Mouse (Mus musculus) erythroblast, adult 5-6 weeks (primary cell): ENCODE measurements around the gene Tepp. TPM values are rescaled to one million over a fixed set of nuclear protein-coding genes. Genes with fewer than 3 reads are reported as not detected.

ENCODE experiments used
- ATAC-seq: replicated peaks from 2 replicates; pipeline ENCODE4 v1.8.0; 2016; ENCODE audit warnings: moderate number of reproducible peaks, mild to moderate bottlenecking, moderate TSS enrichment, inconsistent platforms; ENCODE audit not compliant: poor library complexity, low FRiP score, severe bottlenecking
- total RNA-seq, 2 experiments: library from RNA; stranded (forward) in 1 of 2; stranded (reverse) in 1 of 2; fragments of 150-400 nt in 1 of 2; fragments of 200-764, 138-1000 nt in 1 of 2; gene quantifications; 2 replicates each; pipeline versions ENCODE4 v1.2.3 to v1.2.4; 2015 to 2017; ENCODE audit warnings: low replicate concordance in 2 of 2

The Tepp gene
- total RNA-seq (2015; ENCODE audit: low replicate concordance) (not detected in 2 replicates), total RNA-seq (2017; ENCODE audit: low replicate concordance) (not detected in 2 replicates)

- no peak for ATAC-seq
Measured at GRCm38 (mm10) chr8:95310342-95310970, at the start of gene Tepp. TSS of gene Tepp (plus strand) at chr8:95310566.

DNA sequence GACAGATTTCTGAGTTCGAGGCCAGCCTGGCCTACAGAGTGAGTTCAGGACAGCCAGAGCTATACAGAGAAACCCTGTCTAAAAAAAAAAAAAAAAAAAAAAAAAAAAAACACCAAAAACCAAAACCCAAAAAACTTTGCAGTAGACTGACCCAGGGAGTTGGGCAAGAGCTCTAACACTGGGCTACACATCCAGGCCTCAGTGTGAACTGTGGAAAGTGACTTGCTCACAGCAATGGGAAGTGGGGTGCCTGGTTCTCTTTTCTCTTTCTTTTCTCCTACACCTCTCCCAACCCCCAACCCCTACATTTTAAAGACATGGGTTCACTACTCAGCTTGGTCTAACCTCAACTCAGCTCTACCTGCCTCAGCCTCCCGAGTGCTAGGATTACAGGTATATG, 48.2 kb upstream of the Tepp start:
- ATAC-seq = no peak

DNA sequence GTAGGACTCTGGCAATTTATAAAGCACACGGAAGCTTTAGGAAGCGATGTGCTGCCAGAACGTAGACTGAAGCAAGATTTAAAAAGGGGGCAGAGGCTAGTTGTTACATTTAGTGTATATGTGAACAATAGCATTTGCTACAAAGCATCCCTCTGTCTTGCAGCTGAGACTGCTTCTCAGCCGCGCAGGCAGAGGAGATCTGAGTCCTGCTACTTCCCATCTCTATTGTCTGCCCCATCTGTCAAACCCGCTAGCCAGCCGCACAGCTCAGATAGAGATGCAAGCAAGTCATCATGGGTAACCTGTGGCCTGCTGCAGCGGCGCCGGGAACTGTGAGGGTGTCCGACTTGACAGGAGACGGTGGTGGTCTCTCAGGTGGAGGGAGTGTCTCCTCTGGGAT, 39.9 kb upstream of the Tepp start:
- no peak for ATAC-seq

DNA sequence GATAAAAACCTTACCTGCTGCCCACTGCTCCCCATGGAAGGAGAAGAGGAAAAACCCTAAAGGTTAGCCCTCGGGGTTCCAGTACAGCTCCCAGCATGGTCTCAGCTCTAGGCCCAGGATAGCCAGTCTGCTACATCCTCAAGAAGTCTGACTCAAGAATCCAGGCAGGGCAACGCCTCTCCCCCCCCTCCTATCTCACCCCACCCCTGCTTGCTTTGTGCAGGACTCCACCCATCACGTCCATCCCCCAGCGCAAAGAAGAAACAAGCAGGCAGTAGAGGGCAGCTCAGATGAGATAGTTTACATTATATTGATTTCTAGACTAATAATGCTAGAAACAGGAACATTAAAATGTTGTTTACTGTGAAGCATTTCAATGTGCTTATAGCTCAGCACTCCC, 38.5 kb upstream of the Tepp start:
- ATAC-seq = no peak

GRCm38 (mm10) chr8:95272871-95273270, 37.5 kb upstream of the Tepp start:
- ATAC-seq = no peak

GRCm38 (mm10) chr8:95281493-95281892, 28.9 kb upstream of the Tepp start:
- no peak for ATAC-seq

DNA sequence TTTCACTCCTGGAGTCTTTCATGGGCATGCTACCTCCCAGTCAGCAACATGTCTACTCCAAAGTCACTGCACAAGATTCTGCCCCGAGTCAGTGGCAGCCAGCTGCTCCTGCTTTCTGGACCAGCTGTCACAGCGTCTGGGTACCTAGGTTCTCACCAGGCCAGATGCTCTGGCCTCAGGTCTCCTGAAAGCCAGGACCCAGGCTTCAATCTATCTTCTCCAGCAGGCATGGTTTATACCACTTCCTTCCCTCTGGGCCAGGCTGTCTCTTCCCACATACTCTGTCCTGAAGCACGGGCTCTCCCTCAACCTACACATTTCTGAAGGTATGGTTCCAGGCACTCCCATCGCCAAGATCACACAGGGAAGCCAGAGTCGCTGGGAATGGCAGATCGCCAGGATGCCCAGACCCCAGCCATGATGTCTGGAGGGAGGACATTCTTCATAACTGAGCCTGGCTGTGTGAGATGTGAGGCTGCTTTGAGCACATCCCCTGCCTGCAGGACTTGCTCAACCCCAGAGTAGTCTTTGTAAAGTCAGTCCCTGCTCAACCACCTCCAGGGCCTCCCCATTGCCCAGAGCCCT, 21.2 kb upstream of the Tepp start:
- no peak for ATAC-seq

DNA sequence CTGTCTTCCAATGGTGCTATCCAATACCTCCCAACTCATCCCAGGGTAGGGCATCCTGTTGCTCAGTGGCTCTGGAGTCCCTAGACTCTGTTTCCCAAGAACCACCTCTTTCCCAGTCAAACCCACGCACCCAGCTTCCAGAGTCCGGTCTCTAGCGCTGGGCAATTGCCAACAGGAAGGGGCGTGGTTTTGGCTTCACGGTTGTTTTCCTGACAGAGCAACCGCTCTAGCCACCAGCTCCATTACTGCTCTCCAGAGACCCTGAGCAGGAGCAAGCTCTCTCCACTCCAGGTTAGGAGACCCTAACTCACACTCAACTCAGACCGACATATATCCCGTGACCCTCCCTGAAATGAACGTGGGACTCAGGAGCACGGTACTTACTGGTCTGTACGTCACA, 17.2 kb upstream of the Tepp start:
- peak; percentile 53 for ATAC-seq

GRCm38 (mm10) chr8:95293891-95294290, 16.5 kb upstream of the Tepp start:
- no peak for ATAC-seq

DNA sequence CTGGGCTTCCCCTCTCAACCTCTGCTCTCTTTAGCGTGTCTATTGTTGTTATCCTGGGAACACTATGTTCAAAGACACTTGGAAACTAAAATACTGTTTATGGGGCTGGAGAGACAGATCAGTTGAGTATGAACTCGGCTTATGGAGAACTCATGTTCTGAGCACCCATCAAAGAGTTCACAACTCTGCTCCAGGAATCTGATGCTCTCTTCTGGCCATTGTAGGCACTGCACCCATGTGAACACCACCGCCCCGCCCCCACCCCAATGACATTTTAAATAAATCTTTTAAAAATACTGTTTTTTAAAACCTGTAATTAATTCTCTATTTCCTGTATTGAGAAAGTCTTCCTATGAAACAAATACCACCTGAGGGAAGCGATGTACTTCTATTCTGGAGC, 8.0 kb upstream of the Tepp start:
- no peak for ATAC-seq

DNA sequence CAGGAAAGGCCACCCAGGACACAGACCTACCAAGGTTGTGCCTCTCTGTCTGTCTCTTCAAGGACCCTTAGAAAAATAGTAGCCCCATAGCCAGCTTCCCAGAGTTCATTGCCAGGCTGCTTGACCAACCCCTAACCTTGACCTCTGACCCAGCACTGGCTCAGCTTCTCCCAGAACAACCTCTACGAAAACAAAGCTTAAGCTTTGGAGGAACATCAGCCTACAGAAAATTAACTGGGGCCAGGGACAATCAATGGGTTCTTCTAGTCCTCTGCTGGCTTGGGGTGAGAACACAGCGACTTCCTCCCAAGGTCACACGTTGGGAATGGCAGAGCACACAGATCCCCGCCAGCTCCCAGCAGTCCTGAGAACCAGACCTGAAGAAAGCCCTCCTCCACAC, 4.8 kb upstream of the Tepp start:
- no peak for ATAC-seq

GRCm38 (mm10) chr8:95306431-95306830, 3.9 kb upstream of the Tepp start, which contains the start of gene Cngb1:
TSS of gene Cngb1 (minus strand) at chr8:95306585.
- no peak for ATAC-seq

DNA sequence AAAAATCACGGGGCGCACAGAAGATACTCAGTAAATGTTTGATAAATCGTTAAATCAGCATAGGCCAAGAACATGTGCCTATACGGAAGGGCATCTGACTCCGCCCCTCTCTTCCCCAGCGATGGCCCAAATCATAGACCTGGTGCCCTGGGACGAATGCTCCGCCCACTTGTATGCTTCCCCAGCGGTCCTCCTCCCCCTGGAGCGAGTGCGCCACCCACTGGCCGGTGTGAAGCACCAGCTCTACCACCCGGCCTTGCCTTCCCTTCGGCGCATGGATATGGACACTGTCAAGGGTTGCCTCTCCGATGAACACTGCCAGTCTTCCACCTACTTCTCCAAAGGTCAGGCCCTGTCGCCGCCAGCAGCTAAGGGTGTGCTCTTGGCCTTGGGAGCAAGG, 2.5 kb downstream of the Tepp start:
- ATAC-seq = no peak

DNA sequence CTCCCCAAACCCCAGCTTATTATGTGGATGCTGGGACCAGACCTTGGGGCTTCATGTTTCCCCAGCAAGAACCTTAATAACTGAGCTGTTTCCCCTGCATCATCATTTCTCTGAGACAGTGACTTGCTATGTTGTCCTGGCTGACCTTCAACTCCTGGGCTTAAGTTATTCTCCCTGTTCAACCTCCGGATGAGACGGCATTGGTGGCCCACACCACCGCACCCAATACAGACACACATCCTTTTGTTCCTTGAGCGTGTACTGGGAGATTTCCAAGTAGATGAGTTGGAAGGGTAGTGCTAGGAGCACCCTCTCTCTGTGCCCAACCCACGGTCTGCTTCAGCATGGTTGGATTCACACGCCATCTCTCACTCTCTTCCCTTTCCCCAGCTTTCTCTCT, 3.5 kb downstream of the Tepp start:
- no peak for ATAC-seq

GRCm38 (mm10) chr8:95314707-95315106, 4.3 kb downstream of the Tepp start:
- no peak for ATAC-seq

DNA sequence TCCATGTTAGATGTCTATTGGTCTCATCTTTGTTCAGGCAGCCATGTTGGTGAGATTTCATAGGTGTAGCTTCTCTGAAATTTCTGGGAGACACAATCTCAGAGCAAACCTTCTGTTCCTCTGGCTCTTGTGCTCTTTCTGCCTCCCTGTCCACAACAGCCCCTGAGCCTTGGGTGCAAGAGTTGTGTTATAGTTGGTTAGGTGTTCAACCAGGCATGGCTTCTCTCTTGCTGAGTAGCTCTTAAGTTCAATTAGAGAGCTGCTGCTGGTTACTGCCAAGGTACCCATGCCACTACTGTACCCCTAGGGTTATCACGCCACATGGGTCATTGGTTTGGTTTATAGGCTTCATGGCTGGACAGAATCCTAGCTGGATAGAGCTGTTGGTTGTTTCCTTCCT, 5.0 kb downstream of the Tepp start:
- ATAC-seq = no peak

- peak; percentile 68 for ATAC-seq
Measured at GRCm38 (mm10) chr8:95320224-95321139, 10.1 kb downstream of the Tepp start.

DNA sequence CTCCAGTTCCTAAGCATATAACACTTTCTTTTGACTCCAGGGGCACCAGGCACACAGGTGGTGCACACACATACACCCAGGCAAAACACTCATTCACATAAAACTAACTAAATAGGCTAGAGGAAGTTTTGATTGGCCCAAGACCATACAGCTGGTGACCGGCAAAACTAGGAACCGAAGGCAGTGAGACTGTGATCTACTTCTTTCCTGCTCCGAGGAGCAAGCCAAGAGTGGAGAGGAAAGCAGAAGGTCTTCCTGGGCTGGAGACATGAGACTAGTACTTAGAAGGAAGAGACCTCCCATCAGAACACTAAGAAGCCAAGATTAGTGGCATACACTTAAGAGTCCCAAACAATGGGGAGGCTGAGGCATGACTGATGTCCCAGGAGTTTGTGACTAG, 12.8 kb downstream of the Tepp start:
- no peak for ATAC-seq

GRCm38 (mm10) chr8:95324646-95325045, 14.3 kb downstream of the Tepp start:
- no peak for ATAC-seq

DNA sequence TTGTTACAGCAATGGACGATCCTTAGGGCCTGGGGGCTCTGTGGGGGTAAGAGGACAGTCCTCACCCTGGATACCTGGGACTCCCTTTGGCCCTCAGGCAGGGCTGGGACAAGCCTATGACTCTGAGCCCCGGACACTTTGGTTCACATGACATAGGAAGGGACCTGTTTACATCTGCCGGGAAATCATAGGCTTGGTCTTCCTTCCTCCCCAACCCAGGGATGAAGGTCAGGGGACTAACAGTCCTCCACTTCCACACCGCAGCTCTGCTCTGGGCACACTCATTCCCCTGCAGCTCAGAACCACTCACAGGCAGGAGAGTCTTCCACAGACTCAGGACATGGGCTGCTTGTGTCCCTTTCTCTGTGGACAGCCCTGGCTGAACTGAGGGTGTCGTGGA, 16.5 kb downstream of the Tepp start:
- ATAC-seq = no peak
